Mouse (Mus musculus) adrenal gland, postnatal 25 days (tissue): ENCODE measurements at regions not wholly inside any gene's neighbourhood (a gene's known extent, or its start where the extent isn't known, plus 50 kb on each side); places are given as distances from the start of the nearest gene placed in this dataset.

Source experiments
- DNase-seq: peaks from one replicate; pipeline ENCODE4 v3.0.0; 2021; ENCODE audit warnings: mixed read lengths

- DNase-seq = no peak
Measured at GRCm38 (mm10) chr6:141148417-141149169, 100.5 kb upstream of the Pde3a start.

- DNase-seq = no peak
Measured at GRCm38 (mm10) chr6:141149170-141149917, 99.7 kb upstream of the Pde3a start.

GRCm38 (mm10) chr6:141159326-141159725, 89.7 kb upstream of the Pde3a start:
- DNase-seq = no peak

- no peak for DNase-seq
Measured at GRCm38 (mm10) chr6:141161626-141162233, 87.3 kb upstream of the Pde3a start.

GRCm38 (mm10) chr6:141167270-141167669, 81.8 kb upstream of the Pde3a start:
- no peak for DNase-seq

- no peak for DNase-seq
Measured at GRCm38 (mm10) chr6:141168356-141168755, 80.7 kb upstream of the Pde3a start.

- no peak for DNase-seq
Measured at GRCm38 (mm10) chr6:141183782-141184181, 65.3 kb upstream of the Pde3a start.

- DNase-seq = no peak
Measured at GRCm38 (mm10) chr6:141188036-141188435, 61.0 kb upstream of the Pde3a start.

- DNase-seq = no peak
Measured at GRCm38 (mm10) chr6:141189093-141189492, 60.0 kb upstream of the Pde3a start.

GRCm38 (mm10) chr6:141189701-141190100, 59.4 kb upstream of the Pde3a start:
- DNase-seq = no peak

- DNase-seq = no peak
Measured at GRCm38 (mm10) chr6:141190383-141190782, 58.7 kb upstream of the Pde3a start.

- DNase-seq = no peak
Measured at GRCm38 (mm10) chr6:141197501-141197900, 51.6 kb upstream of the Pde3a start.
